Mouse (Mus musculus): ENCODE results near the gene Klra17. TPM values are rescaled to one million over a fixed set of nuclear protein-coding genes. Genes with fewer than 3 reads are reported as not detected.

Gene Klra17
- polyA plus RNA-seq (2017; shearing (Covaris generic)): not detected

GRCm38 (mm10) chr6:129876549-129876948 lies at the start of gene Klra17:
Gene Klra17 (minus strand): TSS chr6:129876672.

GRCm38 (mm10) chr6:129917476-129917946 lies 41.0 kb upstream of the Klra17 start, which contains the start of gene Klra5:
Gene Klra5 (minus strand): TSS chr6:129917650.

GRCm38 (mm10) chr6:129862349-129862748 lies 14.1 kb downstream of the Klra17 start, which contains the start of gene Gm17631:
Gene Gm17631 (plus strand): TSS chr6:129862649.

GRCm38 (mm10) chr6:129784170-129784569 lies 92.3 kb downstream of the Klra17 start, which contains the start of gene Gm156:
Gene Gm156 (minus strand): TSS chr6:129784270.

Other genes starting within 250 kb of the Klra17 start
- not detected for gene Klrc3, start 233.3 kb downstream of the Klra17 start, polyA plus RNA-seq (2017; shearing (Covaris generic))
- gene Klrc2, start 216.0 kb downstream of the Klra17 start, polyA plus RNA-seq (2017; shearing (Covaris generic)): 0.15 TPM
- gene Klrc1, start 197.7 kb downstream of the Klra17 start, polyA plus RNA-seq (2017; shearing (Covaris generic)): 1.8 TPM
- not detected for gene Klri1, start 159.5 kb downstream of the Klra17 start, polyA plus RNA-seq (2017; shearing (Covaris generic))
- gene Klri2, start 136.2 kb downstream of the Klra17 start, polyA plus RNA-seq (2017; shearing (Covaris generic)): not detected
- not detected for gene Gm156, start 92.4 kb downstream of the Klra17 start, polyA plus RNA-seq (2017; shearing (Covaris generic))
- not detected for gene Gm17631, start 14.0 kb downstream of the Klra17 start, polyA plus RNA-seq (2017; shearing (Covaris generic))
- not detected for gene Klra5, start 41.0 kb upstream of the Klra17 start, polyA plus RNA-seq (2017; shearing (Covaris generic))
- not detected for gene Klra6, start 150.3 kb upstream of the Klra17 start, polyA plus RNA-seq (2017; shearing (Covaris generic))
- not detected for gene Klra4, start 190.6 kb upstream of the Klra17 start, polyA plus RNA-seq (2017; shearing (Covaris generic))

All from activated CD4-positive, CD25-positive, alpha-beta regulatory T cell, adult 9 weeks (primary cell).